Mouse (Mus musculus): ENCODE measurements around the gene Dna2.

Gene Dna2

DNA sequence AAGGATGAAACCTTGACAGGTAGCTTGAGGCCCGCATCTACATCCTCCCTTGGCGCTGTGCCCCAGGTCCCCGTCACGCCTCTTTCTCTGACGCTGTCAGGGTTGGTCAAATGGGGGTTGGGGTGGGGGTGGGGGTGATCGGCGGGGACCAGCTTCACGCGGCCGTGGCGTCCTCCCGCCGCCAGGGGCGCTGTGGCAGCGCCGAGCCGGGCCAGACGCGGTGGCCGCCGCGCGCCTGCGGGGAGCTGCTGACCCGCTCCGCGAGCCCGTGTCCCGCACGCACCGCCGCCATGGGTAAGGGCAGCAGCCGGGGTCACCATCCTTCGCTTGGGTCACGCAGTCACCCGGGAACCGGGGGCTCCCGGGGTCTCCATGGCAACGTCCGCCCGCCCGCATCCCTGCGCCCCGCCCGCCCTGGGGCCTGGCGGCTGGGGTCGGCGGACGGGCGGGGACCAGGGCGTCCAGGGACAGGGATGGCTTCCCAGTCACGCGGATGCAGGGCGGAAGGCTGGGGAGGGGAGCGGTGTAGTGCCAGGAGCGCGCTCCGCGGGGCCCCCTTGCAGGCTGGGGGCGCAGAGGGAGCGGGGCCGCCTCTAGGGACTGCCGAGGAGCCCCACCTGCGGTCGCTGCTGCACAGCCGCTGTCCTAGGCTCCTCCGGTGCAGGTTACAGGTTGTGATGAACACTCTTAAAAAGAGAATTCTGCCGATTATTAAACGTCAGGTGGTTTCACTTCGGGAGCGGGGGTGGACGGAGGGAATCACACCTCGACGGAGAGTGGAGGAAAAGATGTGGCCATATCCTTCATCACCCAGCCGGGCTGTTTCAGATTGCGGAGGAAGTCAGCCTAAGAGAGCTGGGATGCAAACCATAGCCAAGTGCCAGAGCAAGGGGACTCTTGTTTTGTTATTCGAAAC, 33.5 kb downstream of the Dna2 start, which contains the start of gene Rufy2:
Gene Rufy2 (plus strand): TSS at position 185 of the 916 bp plus-strand sequence.
- DNase-seq (ENCODE audit: low read depth, low spot score): peak; percentile 89

GRCm38 (mm10) chr10:62984072-62984471, 37.2 kb downstream of the Dna2 start:
- DNase-seq (ENCODE audit: low read depth, low spot score): no peak

- no peak for DNase-seq (ENCODE audit: low read depth, low spot score)
Observed at GRCm38 (mm10) chr10:62984495-62984894, 37.7 kb downstream of the Dna2 start.

DNA sequence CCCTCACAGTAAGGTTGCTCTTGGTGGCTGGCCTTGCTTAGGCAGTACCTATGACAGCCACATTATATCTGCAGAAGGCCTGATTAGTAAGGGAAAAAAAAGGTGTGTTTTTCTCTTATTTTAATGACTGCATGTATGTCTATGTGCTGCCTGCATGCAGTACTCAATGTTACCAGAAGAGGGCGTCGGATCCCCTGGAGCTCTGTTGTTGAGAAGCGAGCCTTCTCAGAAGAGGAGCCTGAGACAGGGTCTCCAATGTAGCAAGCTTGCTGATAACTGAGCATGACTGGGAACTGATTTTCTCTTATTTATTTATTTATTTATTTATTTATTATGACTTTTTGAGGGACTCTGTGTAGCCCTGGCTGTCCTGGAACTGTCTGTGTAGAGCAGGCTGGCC, 40.5 kb downstream of the Dna2 start:
- DNase-seq (ENCODE audit: low read depth, low spot score): peak; percentile 50

DNA sequence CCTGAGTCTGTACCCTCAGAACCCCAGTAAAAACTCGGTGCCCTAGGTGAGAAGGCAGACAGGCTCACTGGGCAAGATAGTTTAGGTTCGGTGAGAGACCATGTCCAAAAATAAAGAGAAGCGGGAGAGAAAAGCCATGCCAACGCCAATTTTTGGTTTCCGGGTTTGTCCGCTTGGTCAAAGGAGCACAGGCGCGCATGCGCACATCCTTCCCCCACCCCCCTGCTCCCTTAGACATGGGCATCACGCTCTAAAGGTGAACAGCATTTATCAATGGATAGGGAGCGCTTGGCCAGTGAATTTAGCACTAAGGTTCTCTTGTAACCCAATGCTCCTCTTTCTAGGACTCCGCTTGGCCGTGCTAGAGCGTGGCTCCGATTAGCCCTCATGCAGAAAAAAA, 43.8 kb downstream of the Dna2 start:
- no peak for DNase-seq (ENCODE audit: low read depth, low spot score)

- no peak for DNase-seq (ENCODE audit: low read depth, low spot score)
Observed at GRCm38 (mm10) chr10:62993991-62994390, 47.2 kb downstream of the Dna2 start.

DNA sequence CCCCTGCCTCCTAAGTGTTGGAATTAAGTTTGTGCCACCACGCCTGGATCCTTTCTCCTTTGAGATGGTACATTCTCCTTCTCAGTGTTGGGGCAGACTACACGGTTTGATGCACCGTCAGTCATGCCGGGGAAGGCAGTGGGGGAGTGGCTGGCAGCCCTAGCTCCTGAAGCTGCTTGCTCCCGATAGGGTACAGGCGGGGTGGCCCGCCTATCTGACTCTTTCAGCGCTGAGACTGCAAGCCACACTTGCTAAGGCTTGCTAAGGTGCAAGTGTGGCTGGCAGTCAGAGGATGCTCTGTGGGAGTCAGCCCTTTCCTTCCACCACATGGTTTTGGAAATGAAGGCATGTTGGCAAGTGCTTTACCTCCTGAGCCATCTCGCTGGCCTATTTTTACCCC, 53.8 kb downstream of the Dna2 start:
- no peak for DNase-seq (ENCODE audit: low read depth, low spot score)

DNA sequence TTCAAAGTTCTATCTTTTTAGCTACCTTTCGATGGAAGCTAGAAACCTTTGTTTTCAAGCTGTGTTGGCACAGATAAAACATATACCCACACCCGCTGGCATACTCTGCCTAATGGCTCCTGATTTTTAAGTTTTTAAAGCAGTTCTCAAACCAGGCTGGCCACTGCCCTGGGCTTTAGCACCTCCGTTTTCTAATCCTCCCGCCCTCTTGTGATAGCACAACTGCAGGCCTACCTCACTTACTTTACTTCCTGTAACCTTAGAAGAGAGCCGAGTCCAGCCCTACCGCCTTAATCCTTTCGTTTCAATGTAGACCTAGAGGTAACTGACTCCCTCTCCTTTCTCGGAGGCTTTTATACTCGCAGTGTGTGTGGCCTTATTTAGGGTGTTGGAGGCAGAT, 56.4 kb downstream of the Dna2 start:
- no peak for DNase-seq (ENCODE audit: low read depth, low spot score)

DNA sequence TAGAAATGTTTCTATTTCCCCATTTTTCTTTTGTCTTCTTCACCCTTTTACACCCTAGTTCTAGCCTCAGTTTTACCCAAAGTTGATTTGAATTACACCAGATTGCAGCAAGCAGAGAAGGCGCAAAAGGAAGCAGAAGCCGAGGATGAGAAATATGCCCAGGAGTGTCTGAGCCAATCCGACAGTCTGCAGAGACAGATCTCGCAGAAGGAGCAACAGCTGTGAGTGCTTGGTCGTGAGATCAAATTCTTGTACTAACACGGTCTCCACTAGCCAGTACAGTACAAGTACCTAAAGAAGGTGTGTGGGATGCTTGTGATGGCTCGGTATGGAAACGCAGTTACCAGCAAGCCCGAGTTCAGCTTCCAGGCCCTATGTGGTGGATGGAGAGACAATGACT, 57.7 kb downstream of the Dna2 start:
- DNase-seq (ENCODE audit: low read depth, low spot score): no peak

DNA sequence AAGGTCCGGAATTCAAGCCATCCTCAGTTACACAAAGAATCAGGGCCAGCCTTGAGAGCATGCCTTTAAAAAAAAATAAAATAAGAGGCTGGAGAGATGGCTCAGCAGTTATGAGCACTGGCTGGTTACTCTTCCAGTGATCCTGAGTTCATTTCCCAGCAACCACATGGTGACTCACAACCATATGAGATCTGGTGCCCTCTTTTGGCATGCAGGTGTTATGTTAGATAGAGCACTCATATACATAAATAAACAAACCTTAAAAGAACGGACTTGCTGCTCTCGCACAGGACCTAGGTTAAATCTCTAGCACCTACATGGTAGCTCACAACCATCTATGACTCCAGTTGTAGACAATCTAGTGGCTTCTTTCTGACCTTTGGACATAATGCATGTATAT, 61.4 kb downstream of the Dna2 start:
- DNase-seq (ENCODE audit: low read depth, low spot score): no peak

DNA sequence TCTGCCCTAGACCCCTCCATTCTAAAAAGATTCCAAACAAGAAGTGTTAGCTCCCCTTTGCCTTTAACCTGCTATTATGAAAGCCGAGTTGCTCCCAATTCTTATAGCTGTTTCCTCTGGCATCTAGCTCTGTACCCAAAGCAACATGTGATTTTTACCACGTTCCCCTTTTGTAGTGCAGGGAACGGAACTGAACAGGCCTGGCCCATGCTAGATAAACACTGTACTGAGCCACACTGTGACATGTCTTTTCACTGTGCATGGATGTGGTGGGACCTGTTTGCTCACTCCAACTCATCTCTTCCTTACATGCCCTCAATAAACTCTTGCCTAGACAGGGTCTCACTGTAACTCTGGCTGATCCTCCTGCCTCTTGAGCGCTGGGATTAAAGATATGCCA, 63.4 kb downstream of the Dna2 start:
- no peak for DNase-seq (ENCODE audit: low read depth, low spot score)

DNA sequence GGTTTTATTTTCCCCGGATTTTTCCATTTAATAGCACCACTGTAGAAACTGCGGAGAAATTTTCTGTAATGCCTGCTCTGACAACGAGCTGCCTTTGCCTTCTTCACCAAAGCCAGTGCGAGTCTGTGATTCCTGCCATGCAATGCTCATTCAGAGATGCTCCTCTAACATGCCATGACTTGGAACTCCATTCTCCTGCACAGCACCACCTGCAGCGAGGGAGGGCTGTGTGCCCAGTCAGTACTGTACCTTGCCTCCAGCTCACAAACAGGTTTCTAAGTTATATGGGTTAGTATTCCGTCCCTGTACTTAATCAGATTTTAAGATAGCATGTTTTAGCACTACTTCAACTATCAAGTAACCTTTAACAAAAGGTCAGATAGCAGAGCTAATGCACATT, 64.7 kb downstream of the Dna2 start:
- no peak for DNase-seq (ENCODE audit: low read depth, low spot score)

- DNase-seq (ENCODE audit: low read depth, low spot score): no peak
Observed at GRCm38 (mm10) chr10:63013476-63013875, 66.7 kb downstream of the Dna2 start.

DNA sequence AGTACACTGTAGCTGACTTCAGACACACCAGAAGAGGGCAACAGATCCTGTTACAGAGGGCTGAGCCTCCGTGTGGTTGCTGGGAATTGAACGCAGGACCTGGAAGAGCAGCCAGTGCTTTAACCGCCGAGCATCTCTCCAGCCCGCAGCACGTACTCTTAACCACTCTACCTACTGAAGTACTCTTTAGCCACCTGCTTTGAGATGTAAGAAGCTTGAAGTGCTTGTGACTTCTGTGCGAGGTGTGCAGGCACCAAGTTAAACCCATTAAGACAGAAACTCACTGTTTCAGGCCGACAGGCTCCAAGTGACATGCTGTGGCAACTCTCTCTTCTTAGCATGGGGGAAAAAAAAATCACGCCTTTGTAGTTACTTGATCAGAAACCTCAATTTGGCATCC, 67.3 kb downstream of the Dna2 start:
- no peak for DNase-seq (ENCODE audit: low read depth, low spot score)

DNA sequence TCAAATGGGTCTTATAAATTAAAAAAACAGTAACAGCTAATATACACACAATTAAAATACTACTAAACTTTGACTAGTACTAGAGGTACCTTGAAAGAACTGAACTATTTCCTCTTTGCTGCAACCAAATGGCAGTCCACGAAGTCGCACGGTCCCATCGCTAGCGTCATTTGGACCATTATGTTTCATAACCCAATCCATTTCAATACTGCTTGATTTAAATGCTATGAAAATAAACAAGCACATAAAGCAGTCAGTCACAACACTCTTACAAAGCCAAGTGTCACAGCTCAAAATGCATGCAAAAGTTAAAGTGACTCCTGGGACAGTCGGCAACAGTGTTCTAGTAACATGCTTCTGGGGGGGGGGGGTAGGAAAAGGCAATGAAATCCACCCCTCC, 72.5 kb downstream of the Dna2 start:
- no peak for DNase-seq (ENCODE audit: low read depth, low spot score)

DNA sequence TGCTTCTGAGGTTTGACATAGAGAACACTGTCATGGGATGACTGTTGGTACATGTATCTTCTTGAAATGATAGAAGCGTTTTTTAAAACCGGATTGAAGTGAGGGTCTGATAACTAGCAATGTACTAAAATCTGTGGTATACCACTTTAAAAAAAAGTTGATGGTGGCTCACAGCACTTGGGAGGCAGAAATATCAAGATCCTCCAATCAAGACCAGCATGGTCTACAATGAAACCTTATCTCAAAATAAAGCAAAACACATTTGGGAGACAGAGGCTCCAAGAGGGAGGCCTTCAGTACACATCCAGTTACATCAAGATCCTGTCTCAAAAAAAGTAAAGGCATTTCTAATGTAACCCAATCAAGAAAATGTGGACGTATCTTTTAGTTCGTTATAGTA, 74.9 kb downstream of the Dna2 start:
- DNase-seq (ENCODE audit: low read depth, low spot score): no peak

- no peak for DNase-seq (ENCODE audit: low read depth, low spot score)
Observed at GRCm38 (mm10) chr10:63022541-63023120, 75.8 kb downstream of the Dna2 start.

DNA sequence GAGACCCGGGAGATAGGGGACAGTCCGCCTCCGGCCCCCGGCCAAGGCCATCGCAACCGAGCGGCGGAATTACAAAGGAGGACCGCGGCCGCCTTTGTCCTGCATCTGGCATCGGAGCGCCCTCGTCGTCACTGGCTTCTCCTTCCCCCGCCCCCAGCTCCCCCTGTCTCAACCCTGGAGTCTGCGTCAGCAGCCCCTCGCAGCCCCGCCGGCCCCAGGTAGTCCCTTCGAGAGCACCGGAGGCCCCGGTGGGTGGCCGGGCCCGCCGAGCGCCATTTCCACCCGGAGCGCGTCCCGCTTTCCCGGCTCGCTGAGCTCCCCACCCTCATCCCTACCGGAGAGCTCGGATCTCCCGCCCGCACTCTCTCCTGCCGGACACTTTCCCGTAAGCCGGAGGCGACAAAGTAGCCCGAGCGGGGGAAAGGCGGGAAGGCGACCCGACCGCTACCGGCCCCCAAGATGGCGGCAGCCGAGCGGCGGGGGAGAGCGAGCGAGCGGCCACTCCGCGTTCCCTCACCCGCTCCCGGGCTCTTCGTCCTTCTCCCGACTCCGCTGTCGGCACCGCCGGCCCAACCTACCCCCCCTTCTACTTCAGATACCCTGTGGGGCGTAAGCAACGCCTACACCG, 76.4 kb downstream of the Dna2 start:
- peak; percentile 68 for DNase-seq (ENCODE audit: low read depth, low spot score)
